Mouse (Mus musculus): ENCODE data around the gene Sox3.

DNA sequence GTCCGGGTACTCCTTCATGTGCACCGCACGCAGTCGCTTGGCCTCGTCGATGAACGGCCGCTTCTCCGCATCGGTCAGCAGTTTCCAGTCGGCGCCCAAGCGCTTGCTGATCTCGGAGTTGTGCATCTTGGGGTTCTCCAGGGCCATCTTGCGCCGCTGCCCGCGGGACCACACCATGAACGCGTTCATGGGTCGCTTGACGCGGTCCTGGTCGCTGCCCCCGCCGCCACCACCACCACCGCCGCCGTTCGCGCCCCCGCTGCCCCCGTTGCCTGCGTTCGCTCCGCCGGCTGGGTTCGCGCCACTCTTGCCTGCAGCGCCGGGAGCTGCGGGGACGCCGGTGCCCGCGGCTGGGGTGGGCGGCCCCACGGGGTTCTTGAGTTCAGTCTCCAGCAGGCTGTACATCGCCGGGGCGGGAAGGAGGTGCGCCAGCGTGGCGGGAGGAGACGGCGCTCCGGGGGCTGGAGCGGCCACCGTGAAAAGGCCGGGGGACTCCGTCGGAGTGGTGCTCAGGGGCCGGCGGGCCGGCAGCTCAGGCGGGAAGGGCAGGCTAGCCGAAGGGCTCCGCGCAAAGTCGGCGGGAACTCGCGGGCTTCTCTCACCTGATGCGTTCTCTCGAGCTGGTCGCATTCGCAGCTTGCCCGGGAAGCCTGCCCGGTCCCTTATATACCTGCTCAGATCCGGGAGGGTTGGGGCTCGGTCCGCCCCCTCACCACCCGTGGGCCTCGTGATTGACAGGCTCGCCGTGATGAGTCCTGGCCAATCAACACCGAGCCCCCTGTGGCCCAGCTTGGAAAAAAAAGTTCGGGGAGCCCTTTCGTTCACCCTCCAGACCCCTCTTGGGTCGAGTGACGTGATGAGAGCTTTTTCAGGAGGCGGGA is at the start of gene Sox3:
- TF ChIP-seq CTCF (IDR thresholded peaks at IDR 0.05; ENCODE audit: low read depth) (no peak), EP300 (IDR thresholded peaks at IDR 0.05; ENCODE audit: low read depth) (no peak)

Measured in heart, postnatal 0 days (tissue).